Mouse (Mus musculus) c-Kit-positive CD71-negative TER-119-negative erythroid progenitor cells, embryonic 14.5 days (primary cell): ENCODE data around the gene Vti1a.

ENCODE experiments used
- DNase-seq: peaks from one replicate; pipeline ENCODE4 v3.0.0-alpha.2; 2013; ENCODE audit warnings: low read depth

Vti1a gene

GRCm38 (mm10) chr19:55380764-55381163 is 64.7 kb downstream of the Vti1a start:
- DNase-seq, result no peak

- DNase-seq, result no peak
Measured at GRCm38 (mm10) chr19:55381343-55381742, 65.2 kb downstream of the Vti1a start.

- no peak for DNase-seq
Measured at GRCm38 (mm10) chr19:55382745-55383144, 66.7 kb downstream of the Vti1a start.

GRCm38 (mm10) chr19:55384634-55385033 is 68.5 kb downstream of the Vti1a start:
- no peak for DNase-seq

GRCm38 (mm10) chr19:55389019-55389418 is 72.9 kb downstream of the Vti1a start:
- no peak for DNase-seq

GRCm38 (mm10) chr19:55390323-55390722 is 74.2 kb downstream of the Vti1a start:
- DNase-seq, result no peak

- DNase-seq, result no peak
Measured at GRCm38 (mm10) chr19:55401638-55402037, 85.5 kb downstream of the Vti1a start.

- no peak for DNase-seq
Measured at GRCm38 (mm10) chr19:55408486-55408885, 92.4 kb downstream of the Vti1a start.

GRCm38 (mm10) chr19:55411415-55411814 is 95.3 kb downstream of the Vti1a start:
- DNase-seq, result no peak

- DNase-seq, result no peak
Measured at GRCm38 (mm10) chr19:55411894-55412293, 95.8 kb downstream of the Vti1a start.

- DNase-seq, result peak; percentile 44
Measured at GRCm38 (mm10) chr19:55414050-55414449, 98.0 kb downstream of the Vti1a start.

- no peak for DNase-seq
Measured at GRCm38 (mm10) chr19:55418756-55419155, 102.7 kb downstream of the Vti1a start.

- DNase-seq, result no peak
Measured at GRCm38 (mm10) chr19:55419961-55420360, 103.9 kb downstream of the Vti1a start.

GRCm38 (mm10) chr19:55421816-55422215 is 105.7 kb downstream of the Vti1a start:
- no peak for DNase-seq

GRCm38 (mm10) chr19:55422311-55423064 is 106.4 kb downstream of the Vti1a start:
- DNase-seq, result no peak

- no peak for DNase-seq
Measured at GRCm38 (mm10) chr19:55423065-55423716, 107.1 kb downstream of the Vti1a start.

GRCm38 (mm10) chr19:55423952-55424351 is 107.9 kb downstream of the Vti1a start:
- peak; percentile 26 for DNase-seq

GRCm38 (mm10) chr19:55424507-55424906 is 108.4 kb downstream of the Vti1a start:
- DNase-seq, result no peak

GRCm38 (mm10) chr19:55440306-55440705 is 124.2 kb downstream of the Vti1a start:
- no peak for DNase-seq

GRCm38 (mm10) chr19:55443618-55444017 is 127.5 kb downstream of the Vti1a start:
- DNase-seq, result no peak

- no peak for DNase-seq
Measured at GRCm38 (mm10) chr19:55449084-55449483, 133.0 kb downstream of the Vti1a start.

- DNase-seq, result no peak
Measured at GRCm38 (mm10) chr19:55449506-55449905, 133.4 kb downstream of the Vti1a start.

- no peak for DNase-seq
Measured at GRCm38 (mm10) chr19:55456325-55457091, 140.4 kb downstream of the Vti1a start.
